Mouse (Mus musculus) left cerebral cortex, postnatal 25 days (tissue): ENCODE data around the gene Gipc1. TPM values are rescaled to one million over a fixed set of nuclear protein-coding genes. Genes with fewer than 3 reads are reported as not detected.

Source experiments
- DNase-seq, 2 experiments: peaks; one replicate each; pipeline ENCODE4 v3.0.0; 2022; ENCODE audit warnings: low spot score in 2 of 2, mixed read lengths in 1 of 2
- intact Hi-C: fragments of 180-260 bp; cut with DNase I; formaldehyde crosslinking; loops from one replicate; pipeline ENCODE4 v1.15.1; 2025
- total RNA-seq, 2 experiments: library from RNA; stranded (reverse); gene quantifications; 2 replicates each; pipeline ENCODE4 v1.2.3; 2021

Gene Gipc1
- total RNA-seq, 2 experiments from 2014 or later, result 99.3 to 108 TPM

- intact Hi-C loops, result no loop called here
- DNase-seq, result peak in 1 of 2 experiments; percentile 55
Observed at GRCm38 (mm10) chr8:83668010-83668916, 15.8 kb downstream of the Gipc1 start.

- intact Hi-C loops, result no loop called here
- DNase-seq, result no peak
Observed at GRCm38 (mm10) chr8:83669013-83669412, 16.5 kb downstream of the Gipc1 start.

GRCm38 (mm10) chr8:83672936-83673335, 20.5 kb downstream of the Gipc1 start:
- intact Hi-C loops, result no loop called here
- no peak for DNase-seq

- DNase-seq, result peak in 1 of 2 experiments; percentile 92
- intact Hi-C loops, result no loop called here
Observed at GRCm38 (mm10) chr8:83674497-83674896, 22.0 kb downstream of the Gipc1 start.

GRCm38 (mm10) chr8:83679866-83680265, 27.4 kb downstream of the Gipc1 start:
- peak in 1 of 2 experiments; percentile 88 for DNase-seq
- intact Hi-C loops, result no loop called here

- intact Hi-C loops, result no loop called here
- peak in 1 of 2 experiments; percentile 48 for DNase-seq
Observed at GRCm38 (mm10) chr8:83680603-83681002, 28.1 kb downstream of the Gipc1 start.

- intact Hi-C loops, result no loop called here
- DNase-seq, result peak in 1 of 2 experiments; percentile 44
Observed at GRCm38 (mm10) chr8:83681099-83681498, 28.6 kb downstream of the Gipc1 start.

- no peak for DNase-seq
- intact Hi-C loops, result no loop called here
Observed at GRCm38 (mm10) chr8:83684517-83684916, 32.0 kb downstream of the Gipc1 start.

- intact Hi-C loops, result no loop called here
- DNase-seq, result peak in 1 of 2 experiments; percentile 62
Observed at GRCm38 (mm10) chr8:83689264-83689663, 36.8 kb downstream of the Gipc1 start.

- intact Hi-C loops, result no loop called here
- DNase-seq, result peak in 1 of 2 experiments; percentile 76
Observed at GRCm38 (mm10) chr8:83693609-83694236, 41.2 kb downstream of the Gipc1 start.

GRCm38 (mm10) chr8:83694369-83695160, 42.1 kb downstream of the Gipc1 start:
- DNase-seq, result peak in 1 of 2 experiments; percentile 76
- intact Hi-C loops, result no loop called here

- DNase-seq, result no peak
- intact Hi-C loops, result no loop called here
Observed at GRCm38 (mm10) chr8:83695351-83696106, 43.1 kb downstream of the Gipc1 start.

- DNase-seq, result peak in 1 of 2 experiments; percentile 21
- intact Hi-C loops, result no loop called here
Observed at GRCm38 (mm10) chr8:83697374-83698220, 45.1 kb downstream of the Gipc1 start.

- intact Hi-C loops, result no loop called here
- DNase-seq, result peak in 1 of 2 experiments; percentile 65
Observed at GRCm38 (mm10) chr8:83698291-83698660, 45.8 kb downstream of the Gipc1 start.

GRCm38 (mm10) chr8:83698661-83699453, 46.4 kb downstream of the Gipc1 start, which contains the start of gene Pkn1:
Pkn1 (minus strand) TSS chr8:83699179.
- intact Hi-C loops, result no loop called here
- DNase-seq, result peak; percentile 57 to 72

- DNase-seq, result no peak
- intact Hi-C loops, result no loop called here
Observed at GRCm38 (mm10) chr8:83699566-83699965, 47.1 kb downstream of the Gipc1 start.

- intact Hi-C loops, result no loop called here
- no peak for DNase-seq
Observed at GRCm38 (mm10) chr8:83700423-83701085, 48.1 kb downstream of the Gipc1 start.
